Mouse (Mus musculus) heart, postnatal 0 days (tissue): ENCODE measurements around the gene Snap29.

Source experiments
- CTCF ChIP-seq: IDR thresholded peaks from 2 replicates; pipeline ENCODE4 v1.5.1; 2016; ENCODE audit warnings: antibody characterized with exemption, control low read depth, low read depth
- EP300 ChIP-seq: IDR thresholded peaks from 2 replicates; pipeline ENCODE4 v1.6.1; 2016; ENCODE audit warnings: antibody characterized with exemption, low read depth

DNA sequence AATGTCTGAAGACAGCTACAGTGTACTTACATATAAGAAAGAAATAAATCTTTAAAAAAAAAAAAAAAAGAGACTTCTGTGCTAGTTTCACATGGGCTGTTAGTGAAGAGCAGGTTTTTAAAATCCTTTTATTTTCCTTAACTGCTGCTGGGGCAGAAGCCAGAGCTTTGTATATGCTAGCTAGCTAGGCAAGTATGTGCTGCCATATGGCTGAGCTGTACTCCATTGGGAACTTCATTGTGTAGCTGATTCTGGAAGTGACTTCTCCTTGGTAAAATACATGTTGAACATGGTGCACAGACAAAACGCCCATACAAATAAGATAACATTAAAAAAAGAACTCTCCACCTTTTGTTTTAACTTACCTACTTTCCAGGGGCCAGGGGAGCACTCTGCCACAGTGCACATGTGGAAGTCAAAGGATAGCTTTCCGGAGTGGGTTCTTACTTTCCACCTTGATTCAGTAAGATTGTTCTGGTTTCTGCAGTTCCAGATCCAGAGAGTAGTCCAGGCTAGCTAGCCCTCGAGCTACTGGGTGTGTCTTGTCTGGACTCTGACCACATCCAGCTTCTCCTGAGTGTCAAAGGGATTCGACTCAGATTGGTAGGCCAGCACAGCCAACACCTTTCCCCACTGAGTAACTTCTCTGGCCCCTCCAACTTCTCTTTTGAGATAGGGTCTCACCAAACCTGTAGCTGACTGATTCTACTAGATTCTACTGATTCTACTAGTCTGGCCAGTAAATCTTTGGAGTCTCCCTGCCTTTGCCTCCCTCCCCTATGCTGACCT, 61.3 kb downstream of the Snap29 start:
- TF ChIP-seq CTCF (no peak), EP300 (no peak)
